Mouse (Mus musculus) embryo, embryonic 11.5 days (tissue): ENCODE data around the gene Fga.
A peak's percentile ranks its signal among the peaks of the same experiment; 100 is the strongest.

ENCODE experiments used
- DNase-seq: peaks from one replicate; pipeline ENCODE4 v3.0.0-alpha.2; 2012; ENCODE audit warnings: low read depth, low spot score

Fga gene

DNA sequence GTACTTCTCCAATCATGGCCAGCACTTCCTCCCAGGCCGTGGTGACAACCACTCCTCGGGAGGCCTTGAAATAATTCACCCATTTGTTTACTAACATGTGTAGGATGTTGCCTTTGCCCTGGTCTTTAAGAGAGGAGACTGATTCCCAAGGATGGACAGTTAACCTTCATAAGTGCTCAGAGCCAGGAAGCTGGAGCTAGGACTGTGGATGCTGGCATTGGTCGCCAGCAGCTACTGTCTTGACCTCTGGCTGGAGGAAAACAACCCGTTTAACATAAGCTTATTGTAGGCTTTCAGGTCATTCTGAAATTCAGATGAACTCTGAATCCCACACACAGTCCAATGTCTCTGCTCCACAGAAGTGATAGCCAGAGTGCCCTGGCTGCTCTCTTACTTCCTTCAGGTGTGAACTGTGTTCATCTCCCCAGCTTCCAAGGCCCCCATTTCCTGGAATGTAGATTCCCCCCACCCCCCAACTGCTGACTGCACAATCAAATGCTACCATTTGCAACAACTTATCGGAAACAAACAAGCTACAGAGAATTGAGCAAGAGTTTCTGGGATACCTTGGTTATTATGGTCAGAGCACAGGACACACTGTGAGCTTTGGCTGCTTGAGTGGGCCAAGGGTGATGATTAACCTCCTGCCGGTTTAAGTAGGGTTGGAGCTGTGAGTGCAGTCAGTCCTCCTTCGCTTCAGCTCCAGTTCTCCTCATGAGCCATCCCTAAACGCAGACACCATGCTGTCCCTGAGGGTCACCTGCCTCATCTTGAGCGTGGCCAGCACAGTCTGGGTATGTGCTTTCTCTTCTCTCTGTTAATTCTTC is at the start of gene Fga:
Fga (plus strand) TSS at position 602 of the 827 bp plus-strand sequence.
- DNase-seq = no peak

DNA sequence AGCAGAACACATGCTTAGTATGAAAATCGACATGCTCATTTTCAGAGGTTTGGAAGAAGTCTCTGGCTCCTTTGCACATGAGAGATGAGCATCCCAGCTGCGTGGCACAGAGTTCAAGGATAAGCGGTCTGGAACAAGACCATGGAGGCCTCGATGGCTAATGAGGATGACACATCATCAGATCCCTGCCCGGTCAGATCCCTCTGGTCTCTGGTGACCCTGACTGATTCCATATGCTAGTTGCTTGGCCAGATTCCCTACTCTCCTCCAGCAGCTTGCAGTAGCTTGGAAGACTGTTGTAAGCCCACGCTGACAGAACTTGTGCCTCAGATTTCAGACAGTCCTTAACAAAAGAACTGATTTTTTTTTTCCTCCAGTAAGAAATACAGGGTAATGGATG is 45.1 kb upstream of the Fga start:
- no peak for DNase-seq

DNA sequence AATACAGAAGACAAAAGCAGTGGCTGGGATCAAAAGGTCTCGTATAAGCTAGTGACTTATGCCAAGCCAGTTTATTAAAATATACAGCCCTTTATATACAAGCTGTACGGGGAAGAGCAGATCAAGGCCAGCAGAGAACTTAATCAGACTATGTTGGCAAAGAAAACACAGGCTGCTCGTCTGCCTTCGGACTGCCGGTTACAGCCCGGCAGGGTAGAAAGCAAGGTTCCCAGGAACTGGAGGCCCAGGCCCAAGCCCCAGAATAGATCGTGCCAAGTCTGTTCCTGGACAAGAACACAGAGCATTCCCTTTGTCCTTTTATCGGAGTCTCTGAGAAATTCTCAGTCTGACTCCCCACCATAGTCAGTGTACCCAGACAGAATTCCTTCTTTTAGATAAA is 44.0 kb upstream of the Fga start:
- no peak for DNase-seq

DNA sequence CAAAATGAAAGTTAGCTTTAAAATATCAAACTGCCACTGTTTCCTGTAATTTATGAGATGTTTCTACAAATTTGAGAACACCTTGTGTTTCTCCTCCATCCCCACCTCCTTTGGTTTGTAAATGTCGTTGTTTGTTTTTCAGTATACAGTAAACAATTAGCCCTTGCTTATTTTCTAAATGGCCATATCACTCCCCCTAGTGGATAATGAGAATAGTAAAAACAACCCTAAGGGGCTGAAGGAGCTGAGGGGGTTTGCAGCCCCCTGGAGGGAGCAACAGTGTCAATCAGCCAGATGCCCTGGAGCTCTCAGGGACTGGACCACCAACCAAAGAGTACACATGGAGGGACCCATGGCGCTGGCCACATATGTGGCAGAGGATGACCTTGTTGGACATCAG is 41.0 kb upstream of the Fga start:
- no peak for DNase-seq

DNA sequence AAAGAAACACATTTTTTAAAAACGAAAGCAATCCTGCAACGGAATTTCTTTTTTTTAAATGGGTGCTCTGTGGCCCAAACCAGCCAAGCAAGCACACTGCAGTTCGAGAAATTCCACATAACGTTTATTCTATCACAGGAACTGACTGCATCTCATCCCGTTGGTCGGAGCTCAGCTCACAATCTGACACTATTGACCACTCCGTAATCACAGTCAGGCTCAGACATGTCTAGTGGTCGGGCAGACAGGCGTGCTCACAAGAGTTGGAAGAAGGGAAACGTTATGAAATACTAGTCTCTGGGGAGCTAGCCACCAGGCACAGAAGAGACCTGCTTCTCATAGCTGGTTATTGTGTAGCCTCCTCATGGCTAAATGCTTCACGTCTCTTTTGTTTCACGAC is 33.9 kb upstream of the Fga start:
- no peak for DNase-seq

DNA sequence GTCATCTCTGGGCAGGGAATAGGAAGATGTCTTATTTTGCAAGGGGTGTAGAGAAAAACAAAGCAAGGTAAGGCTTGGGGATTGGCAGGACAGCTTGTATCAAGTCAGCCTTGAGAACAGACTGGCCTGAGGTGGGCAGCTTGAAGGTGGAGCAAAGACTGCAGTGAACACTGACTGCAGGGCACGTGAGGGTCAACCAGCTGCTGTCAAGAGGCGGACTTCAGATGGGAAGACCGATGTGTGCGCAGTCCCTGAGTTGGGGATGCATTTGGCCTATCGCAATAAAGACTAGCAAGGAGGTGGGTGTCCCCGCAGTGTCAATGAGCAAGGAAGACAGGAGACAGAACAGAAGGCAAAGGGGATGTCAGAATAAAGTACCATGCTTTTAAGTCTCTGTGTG is 32.9 kb upstream of the Fga start:
- no peak for DNase-seq

DNA sequence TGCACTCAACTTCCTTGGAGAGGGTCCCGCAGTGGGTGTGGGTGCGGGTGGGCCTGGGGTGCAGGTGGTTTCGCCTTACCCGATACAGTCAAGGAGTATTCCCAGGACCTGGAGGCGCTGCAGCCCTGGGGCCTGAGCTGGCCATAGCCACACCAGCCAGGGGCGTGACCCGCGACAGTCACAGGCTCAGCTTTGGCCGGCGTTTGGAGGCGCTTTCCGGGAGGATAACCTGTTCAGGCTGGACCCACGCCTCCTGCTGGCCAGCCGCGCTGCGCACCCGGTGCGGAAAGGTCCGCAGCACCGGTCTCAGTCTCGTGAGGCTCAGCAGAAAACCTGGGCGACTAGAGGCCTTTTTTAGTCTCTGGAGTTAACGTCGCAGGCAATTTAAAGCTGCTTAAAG is 30.5 kb upstream of the Fga start:
- peak; percentile 35 for DNase-seq

DNA sequence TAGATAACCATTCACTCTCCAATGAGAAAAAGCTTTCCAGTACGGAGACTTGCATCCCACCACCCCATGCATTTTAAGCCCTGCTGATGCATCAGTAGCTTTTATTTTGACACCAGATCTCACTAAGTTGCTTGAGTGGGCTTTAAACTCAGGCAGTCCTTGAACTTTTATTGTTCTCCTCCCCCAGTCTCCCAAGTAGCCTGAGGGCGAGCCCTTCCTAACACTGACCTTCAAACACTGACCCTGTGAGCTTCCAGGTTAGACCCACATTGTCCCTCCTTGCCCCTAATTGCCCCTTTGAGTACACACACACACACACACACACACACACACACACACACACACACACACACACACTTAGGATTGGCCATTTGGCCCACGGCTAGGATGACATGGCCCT is 29.2 kb upstream of the Fga start:
- no peak for DNase-seq

DNA sequence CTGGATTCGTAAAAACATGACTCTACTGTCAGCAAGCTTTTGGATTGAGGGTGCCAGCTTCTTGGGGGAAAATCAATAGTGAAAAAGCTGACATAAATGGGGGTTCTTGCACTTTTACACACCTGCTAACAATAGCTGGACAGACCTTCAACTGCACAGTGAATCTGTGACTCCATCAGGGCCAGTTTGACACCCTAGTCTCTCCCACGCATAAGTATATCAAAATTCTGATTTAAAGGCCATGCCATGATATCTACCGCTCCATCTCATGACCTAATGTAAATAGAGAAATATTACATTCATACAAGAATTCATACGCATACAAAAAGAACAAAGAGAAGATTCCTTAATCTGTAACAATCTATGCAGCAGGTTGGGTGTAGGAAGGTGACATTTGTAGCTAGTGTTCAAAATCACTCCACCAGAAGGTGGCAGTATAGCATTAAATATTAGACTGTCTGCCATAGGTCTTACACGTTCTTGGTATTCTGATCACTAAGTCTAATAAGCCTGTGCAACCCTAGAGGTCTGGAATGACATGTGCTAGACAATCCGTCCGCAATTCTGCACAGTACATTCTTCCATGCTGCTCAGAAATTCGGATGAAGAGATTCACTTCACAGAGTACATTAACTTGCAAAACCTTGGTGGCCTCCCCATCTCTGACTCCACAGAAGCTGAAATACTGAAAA is 27.0 kb upstream of the Fga start:
- peak; percentile 57 for DNase-seq

DNA sequence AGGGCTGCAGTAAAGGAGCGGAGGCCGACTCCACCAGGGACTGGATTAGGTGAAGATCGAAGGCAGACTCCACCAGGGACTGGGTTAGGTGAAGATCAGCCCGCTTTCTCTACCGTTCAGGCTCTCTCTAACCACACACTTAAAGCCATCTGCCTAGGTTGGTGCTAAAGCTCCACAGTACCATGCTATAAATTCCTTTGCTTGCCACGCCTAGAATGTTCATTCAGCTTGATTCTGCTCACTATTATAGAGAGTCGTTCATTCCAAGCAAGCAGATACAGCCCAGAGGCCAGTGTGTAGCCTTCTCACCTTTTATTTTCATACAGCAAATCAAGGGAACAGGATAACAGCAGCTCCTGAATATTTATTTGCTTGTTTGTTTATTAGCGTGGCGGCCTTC is 25.9 kb upstream of the Fga start:
- no peak for DNase-seq

DNA sequence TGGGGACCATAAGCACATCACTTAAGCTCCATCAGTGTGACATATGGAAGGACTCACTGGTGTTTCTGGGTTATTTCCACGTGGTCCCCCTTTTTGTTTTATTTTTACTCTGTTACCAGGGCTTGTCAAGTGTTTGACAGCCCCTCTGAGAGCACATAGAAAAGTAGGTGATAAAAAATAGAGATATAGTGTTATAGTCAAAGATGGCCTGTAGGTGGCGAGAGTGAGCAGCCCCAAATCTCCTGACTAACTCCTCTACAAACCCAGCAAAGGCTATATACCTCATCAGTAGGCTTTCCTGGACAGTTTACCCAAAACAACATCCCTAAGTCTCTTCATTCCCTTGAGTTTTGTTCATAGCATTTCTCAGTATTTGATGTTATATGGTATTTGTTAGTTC is 23.7 kb upstream of the Fga start:
- peak; percentile 30 for DNase-seq

DNA sequence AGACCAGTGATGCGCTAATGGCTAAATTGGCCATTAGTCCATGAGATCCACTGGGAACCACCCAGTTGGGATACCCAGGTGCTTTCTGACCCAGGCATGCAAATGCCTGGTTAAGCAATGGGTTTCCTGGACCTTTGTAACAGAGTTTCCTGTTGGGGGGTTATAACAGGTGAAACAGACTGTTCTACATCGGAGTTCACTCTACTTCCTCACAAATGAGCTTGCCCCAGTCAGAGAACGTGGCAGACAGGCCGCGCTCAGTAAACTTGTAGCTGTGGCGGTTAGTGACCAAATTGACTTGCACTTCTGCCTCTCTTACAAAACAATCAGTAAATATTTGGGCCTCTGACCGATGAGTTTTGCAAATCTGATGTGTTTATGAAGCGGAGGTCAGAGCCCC is 22.8 kb upstream of the Fga start:
- no peak for DNase-seq

DNA sequence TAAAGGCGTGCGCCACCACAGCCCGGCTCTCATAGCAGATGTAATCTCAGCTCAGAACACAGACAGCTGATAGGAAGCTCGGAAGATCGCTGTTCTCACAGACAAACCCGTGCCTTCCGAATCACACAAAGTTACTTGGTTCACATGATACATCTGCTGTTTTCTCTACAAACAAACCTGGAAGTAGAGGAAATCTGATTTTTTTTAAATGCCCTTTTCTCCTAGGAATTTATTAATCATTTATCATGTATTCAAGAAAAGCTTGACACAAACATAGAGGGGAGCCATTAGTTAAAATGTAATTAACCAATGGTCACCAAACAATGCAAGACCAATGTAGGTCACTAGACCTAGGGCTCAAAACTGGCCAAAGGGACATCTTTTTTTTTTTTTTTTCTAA is 21.1 kb upstream of the Fga start:
- DNase-seq = no peak

DNA sequence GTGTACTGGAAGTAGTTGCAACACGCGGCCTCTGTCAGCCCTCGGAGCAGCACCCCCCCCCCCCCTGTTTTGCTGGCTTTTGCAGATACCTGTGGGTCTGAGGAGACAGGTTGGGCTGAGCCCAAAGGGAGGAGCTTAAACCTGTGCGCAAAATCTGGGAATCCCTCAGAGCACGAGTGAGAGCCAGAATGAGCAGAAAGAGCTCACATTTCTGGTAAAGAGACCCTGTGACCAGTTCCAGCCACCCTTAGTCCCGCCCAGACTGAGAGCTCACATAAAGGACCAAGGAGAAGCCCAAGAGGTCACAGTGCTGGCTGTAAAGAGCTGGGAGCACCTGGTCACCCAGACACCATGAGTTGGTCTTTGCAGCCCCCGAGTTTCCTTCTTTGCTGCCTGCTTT is 18.3 kb upstream of the Fga start, which contains the start of gene Fgg:
Fgg (plus strand) TSS at position 168 of the 400 bp plus-strand sequence.
- no peak for DNase-seq

DNA sequence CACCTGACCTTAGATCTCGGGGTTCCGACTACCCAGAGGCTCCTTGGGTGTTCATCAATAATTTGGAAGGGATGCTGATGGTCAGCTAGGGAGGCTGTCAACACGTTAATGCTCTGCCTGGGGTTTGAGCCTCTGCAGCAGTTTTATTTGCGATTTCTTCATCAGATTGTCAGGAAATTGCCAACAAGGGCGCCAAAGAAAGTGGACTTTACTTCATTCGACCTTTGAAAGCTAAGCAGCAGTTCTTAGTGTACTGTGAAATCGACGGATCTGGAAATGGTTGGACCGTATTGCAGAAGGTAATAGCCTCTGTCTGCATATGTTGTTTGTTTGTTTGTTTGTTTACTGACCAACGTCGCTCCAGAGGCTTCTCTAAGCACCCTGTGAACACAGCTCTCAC is 15.6 kb upstream of the Fga start:
- DNase-seq = no peak

DNA sequence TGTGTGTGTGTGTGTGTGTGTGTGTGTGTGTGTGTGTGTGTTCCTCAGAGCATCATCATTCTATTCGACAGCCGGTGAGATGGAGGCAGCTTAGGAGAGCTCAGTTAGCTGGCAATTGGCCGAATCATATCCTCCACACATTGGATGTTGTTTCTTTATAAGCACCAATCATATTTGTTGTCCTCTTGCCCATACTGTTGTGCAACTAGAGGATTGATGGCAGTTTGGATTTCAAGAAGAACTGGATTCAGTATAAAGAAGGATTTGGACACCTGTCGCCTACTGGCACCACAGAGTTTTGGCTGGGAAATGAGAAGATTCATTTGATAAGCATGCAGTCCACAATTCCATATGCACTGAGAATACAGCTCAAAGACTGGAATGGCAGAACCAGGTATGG is 14.7 kb upstream of the Fga start:
- no peak for DNase-seq

DNA sequence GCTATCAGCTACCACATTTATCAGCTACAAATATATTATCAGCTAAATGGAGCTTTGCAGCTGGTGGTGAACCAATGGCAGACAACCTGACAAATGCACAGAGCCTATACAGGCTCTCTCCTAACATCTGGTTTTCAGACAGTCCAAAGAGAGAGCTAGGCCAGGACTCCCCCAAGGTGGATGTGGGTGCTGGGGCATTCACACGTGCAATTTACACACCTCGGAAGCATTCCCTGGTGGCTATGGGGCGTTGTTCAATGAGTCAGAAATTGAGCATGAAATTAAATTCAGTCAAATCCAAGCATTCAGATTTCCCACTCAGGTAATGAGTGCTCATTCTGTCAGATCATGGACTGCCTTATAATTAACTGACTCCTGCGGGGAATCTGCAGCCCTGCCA is 14.3 kb upstream of the Fga start:
- no peak for DNase-seq

DNA sequence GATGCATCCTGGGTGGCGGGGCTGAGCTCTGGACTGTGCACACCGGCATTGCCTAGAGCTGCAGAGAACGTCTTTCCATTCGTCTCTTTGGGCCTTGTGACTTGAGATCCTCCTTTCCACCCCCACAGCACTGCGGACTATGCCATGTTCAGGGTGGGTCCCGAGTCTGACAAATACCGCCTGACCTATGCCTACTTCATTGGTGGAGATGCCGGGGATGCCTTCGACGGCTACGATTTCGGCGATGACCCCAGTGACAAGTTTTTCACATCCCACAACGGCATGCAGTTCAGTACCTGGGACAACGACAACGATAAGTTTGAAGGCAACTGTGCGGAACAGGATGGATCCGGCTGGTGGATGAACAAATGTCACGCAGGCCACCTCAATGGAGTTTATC is 13.2 kb upstream of the Fga start:
- no peak for DNase-seq

DNA sequence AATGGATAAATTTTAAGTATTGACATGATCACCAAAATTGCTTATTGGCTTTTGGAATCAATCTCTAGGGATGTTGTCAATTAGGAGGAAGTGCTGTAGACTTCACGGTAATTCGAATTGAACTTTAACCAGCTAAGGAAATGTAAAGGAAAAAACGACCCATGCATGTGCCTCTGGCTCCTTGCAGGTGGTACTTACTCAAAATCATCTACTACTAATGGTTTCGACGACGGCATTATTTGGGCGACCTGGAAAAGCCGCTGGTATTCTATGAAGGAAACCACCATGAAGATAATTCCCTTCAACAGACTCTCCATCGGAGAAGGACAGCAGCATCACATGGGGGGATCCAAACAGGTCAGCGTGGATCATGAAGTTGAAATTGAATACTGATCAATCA is 11.9 kb upstream of the Fga start:
- no peak for DNase-seq

DNA sequence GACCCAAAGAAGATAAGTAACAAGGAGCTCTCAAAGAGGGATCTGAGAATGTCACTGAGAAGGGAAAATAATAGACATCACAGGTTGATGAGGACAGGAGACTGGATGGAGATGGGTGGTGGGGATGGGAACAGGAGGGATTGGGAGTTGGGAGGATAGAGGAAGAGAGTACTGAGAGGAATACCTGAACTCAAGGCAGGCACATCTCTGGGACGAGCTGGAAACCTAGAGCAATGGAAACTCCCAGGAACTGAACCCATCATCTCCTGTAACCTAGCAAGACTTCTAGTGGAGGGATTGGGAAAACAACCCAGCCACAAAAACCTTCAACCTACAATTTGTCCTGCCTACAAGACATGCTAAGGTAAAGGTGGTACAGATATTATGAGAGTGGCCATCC is 9.6 kb upstream of the Fga start:
- DNase-seq = no peak

DNA sequence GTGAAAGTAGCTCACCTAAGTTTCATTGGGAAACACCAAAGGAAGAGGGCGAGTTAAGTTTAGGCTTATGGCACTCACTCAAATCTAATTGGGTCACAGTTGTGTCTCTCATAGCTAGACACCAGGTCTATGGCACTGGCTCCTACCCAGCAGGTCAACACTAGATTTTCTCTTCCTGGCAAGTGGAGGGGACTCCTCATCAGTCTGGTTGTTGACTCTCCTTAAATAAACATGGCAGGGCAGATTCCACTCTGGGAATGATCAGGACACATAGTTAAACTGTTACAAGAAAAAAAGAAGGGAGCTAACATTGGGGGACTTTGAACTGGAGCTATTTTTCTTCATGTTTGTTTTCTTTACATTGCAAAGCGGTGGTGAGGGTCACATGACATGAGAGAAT is 5.5 kb upstream of the Fga start:
- no peak for DNase-seq

DNA sequence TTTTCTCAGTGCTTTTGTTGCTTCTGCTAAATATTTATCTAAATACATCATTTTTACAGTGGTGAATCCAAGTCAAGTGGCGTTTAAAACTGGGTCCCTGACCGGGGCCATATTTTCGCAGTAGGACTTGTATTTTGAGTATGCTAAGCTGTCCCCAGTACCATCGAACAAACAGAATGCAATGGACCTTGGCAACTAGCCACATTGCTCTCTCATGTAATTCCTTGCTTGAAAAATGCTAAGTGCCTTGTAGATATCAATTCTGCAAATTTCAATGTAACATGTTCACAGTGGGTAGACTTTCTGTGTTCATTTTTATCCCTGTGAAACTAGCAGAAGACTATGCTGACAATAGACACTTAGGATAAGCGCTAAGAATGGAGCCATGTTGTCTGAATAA is 4.7 kb upstream of the Fga start:
- no peak for DNase-seq

DNA sequence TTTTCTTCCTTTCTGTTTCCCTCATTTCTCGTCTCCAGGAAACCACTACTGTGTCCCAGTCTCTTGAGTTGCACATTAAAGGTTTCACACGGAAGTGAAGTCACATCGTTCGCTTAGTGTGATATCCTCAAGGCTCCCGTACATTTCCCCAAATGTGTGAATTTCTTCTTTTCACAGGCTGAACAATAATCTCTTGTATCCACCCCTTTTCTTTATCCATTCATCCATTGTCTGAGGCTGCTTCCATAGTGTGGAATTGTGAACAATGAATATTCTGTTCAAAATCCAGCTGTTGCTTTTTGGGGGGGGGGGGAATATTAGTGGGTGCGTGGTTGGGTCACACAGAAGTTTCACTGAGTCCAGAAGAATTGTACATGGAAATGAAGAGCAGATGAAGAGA is 840 bp upstream of the Fga start:
- DNase-seq = no peak
